Mouse (Mus musculus): ENCODE results near the gene Plppr1. TPM values are rescaled to one million over a fixed set of nuclear protein-coding genes. Genes with fewer than 3 reads are reported as not detected.

Gene Plppr1
- total and polyA plus RNA-seq, 3 experiments: not detected

DNA sequence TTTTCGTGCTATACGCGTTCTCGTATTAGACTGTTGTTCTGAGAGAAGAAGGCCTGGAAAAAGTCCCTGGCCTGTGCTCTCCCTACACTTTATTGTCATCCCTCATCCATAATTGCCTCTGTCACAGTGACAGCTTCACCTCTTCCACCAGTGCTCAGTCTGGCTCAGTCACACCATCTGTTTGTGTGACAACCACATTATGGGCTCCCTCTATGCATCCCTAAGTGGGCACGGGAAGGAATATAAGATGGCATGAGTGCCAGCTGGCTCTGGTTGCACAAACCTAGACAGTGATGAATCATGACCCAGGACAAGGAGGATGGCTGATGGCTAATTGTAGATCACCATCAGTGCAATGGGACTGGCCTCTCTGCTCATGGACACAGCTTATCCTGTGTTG, 219.4 kb downstream of the Plppr1 start:
- no peak for DNase-seq (ENCODE audit: low read depth, low spot score)
- no peaks in the 10 kb centered on the region; a peak in 1 of 4 replicates for H3K27me3 ChIP-seq (ENCODE audit: control insufficient read depth in 1 of 2, insufficient read depth in 2 of 2, low read length in 2 of 2)
- H3K9ac ChIP-seq (ENCODE audit: control insufficient read depth, low read depth, low read length, poor library complexity, severe bottlenecking): no peak overlapping the region
- H3K79me2 ChIP-seq (ENCODE audit: control insufficient read depth, insufficient read depth, low read length, poor library complexity): no peaks in the 10 kb centered on the region
- H3K36me3 ChIP-seq (ENCODE audit: control insufficient read depth in 1 of 2, insufficient read depth in 2 of 2, low read length in 2 of 2): no peaks in the 10 kb centered on the region
- H3K4me1 ChIP-seq (ENCODE audit: control insufficient read depth in 1 of 2, insufficient read depth in 2 of 2, low read length in 2 of 2): no peaks in the 10 kb centered on the region
- H3K4me3 ChIP-seq (ENCODE audit: control insufficient read depth in 1 of 2, insufficient read depth in 1 of 2, low read depth in 2 of 2, low read length in 2 of 2): no peak overlapping the region
- H3K9me3 ChIP-seq (replicated peaks; ENCODE audit: insufficient read depth, low read length): no peaks in the 10 kb centered on the region
- TF ChIP-seq SIN3A (IDR thresholded peaks at IDR 0.05; ENCODE audit: low read length): no peak
- TF ChIP-seq TAL1 (IDR thresholded peaks at IDR 0.05; ENCODE audit: low read length): no peak
- H3K27ac ChIP-seq (ENCODE audit: control insufficient read depth, low read depth, low read length): no peak overlapping the region

DNA sequence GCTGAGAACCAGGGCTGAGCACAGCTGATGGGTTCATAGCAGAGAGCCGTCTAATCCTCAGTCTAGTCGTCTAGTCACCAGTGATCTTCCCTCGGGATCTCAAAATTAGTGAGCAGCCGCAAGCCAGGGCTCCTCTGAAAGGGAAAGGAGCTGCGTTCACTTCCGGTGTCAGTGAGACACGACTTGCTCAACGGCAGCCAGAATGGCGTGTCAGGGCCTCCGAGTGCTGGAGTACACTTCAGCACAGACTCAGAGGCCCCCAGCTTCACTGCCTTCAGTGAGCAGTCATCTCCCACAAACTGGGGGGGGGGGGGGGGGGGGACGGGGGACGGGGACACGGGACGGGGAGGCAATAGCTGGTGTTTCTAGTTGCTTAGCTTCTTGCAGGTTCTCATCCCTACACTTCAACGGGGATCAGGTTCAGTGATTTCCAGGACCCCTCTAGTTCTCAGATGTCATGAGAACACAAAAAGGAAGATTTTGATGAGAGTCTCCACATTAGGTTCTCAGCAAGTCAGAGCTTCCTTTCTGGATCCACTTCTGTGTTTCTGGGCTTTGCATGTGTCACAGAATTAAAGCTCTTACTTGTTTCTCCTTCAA, 225.7 kb downstream of the Plppr1 start:
- TF ChIP-seq ETS1 (IDR thresholded peaks at IDR 0.05; ENCODE audit: low read depth, low read length): no peak
- TF ChIP-seq RCOR1 (IDR thresholded peaks at IDR 0.05; ENCODE audit: low read depth, low read length): no peak
- no peak for TF ChIP-seq BHLHE40 (IDR thresholded peaks at IDR 0.05; ENCODE audit: borderline replicate concordance, low read depth, low read length)
- TF ChIP-seq POLR2AphosphoS5 (IDR thresholded peaks at IDR 0.05; ENCODE audit: borderline replicate concordance, low read depth, low read length): no peak
- TF ChIP-seq ZNF384 (IDR thresholded peaks at IDR 0.05; ENCODE audit: low read depth, low read length): no peak
- TF ChIP-seq MYC (IDR thresholded peaks at IDR 0.05; ENCODE audit: low read depth, low read length): no peak
- TF ChIP-seq E2F4 (IDR thresholded peaks at IDR 0.05; ENCODE audit: borderline replicate concordance, low read depth, low read length): no peak
- TF ChIP-seq MXI1 (IDR thresholded peaks at IDR 0.05; ENCODE audit: low read depth, low read length): no peak
- TF ChIP-seq KAT2A (conservative IDR thresholded peaks at IDR 0.05; ENCODE audit: low read depth, low read length): no peak
- TF ChIP-seq GATA1 (IDR thresholded peaks at IDR 0.05; ENCODE audit: low read depth, low read length): no peak
- TF ChIP-seq TBP (IDR thresholded peaks at IDR 0.05; ENCODE audit: low read depth, low read length): no peak
- TF ChIP-seq SIN3A (IDR thresholded peaks at IDR 0.05; ENCODE audit: low read length): no peak
- TF ChIP-seq CTCF (IDR thresholded peaks at IDR 0.05 in 2 of 3, conservative IDR thresholded peaks at IDR 0.05 in 1 of 3; ENCODE audit: control insufficient read depth in 1 of 3, insufficient read depth in 1 of 3, low read depth in 2 of 3, low read length in 3 of 3, poor library complexity in 1 of 3, severe bottlenecking in 1 of 3): no peak
- no peak for TF ChIP-seq CHD1 (IDR thresholded peaks at IDR 0.05; ENCODE audit: low read depth, low read length)
- no peak for TF ChIP-seq GABPA (IDR thresholded peaks at IDR 0.05; ENCODE audit: low read depth, low read length)
- TF ChIP-seq TAL1 (IDR thresholded peaks at IDR 0.05; ENCODE audit: low read length): no peak
- H3K27ac ChIP-seq (ENCODE audit: control insufficient read depth, low read depth, low read length): no peak overlapping the region

More for the DNA sequence above, 225.7 kb downstream of the Plppr1 start:
- Histone ChIP-seq H3K27me3 (ENCODE audit: control insufficient read depth in 1 of 2, insufficient read depth in 2 of 2, low read length in 2 of 2) (no peaks in the 10 kb centered on the region; a peak in 1 of 4 replicates), H3K9ac (ENCODE audit: control insufficient read depth, low read depth, low read length, poor library complexity, severe bottlenecking) (no peak overlapping the region), H3K4me1 (ENCODE audit: control insufficient read depth in 1 of 2, insufficient read depth in 2 of 2, low read length in 2 of 2) (no peaks in the 10 kb centered on the region), H3K9me3 (replicated peaks; ENCODE audit: insufficient read depth, low read length) (no peaks in the 10 kb centered on the region), H3K79me2 (ENCODE audit: control insufficient read depth, insufficient read depth, low read length, poor library complexity) (no peaks in the 10 kb centered on the region), H3K4me3 (ENCODE audit: control insufficient read depth in 1 of 2, insufficient read depth in 1 of 2, low read depth in 2 of 2, low read length in 2 of 2) (no peak overlapping the region), H3K36me3 (ENCODE audit: control insufficient read depth in 1 of 2, insufficient read depth in 2 of 2, low read length in 2 of 2) (no peaks in the 10 kb centered on the region)
- no peak for DNase-seq (ENCODE audit: low read depth, low spot score)

All from MEL (cell line).